Mouse (Mus musculus) ES-CJ7 (cell line): ENCODE results near the gene Magi2.

ENCODE experiments used
- DNase-seq: peaks from one replicate; pipeline ENCODE4 v3.0.0; 2011; ENCODE audit warnings: low read depth, low spot score

Gene Magi2

GRCm38 (mm10) chr5:20653425-20654185 is 1426.8 kb downstream of the Magi2 start:
- DNase-seq: peak; percentile 18

GRCm38 (mm10) chr5:20654766-20655472 is 1428.1 kb downstream of the Magi2 start:
- DNase-seq: no peak

GRCm38 (mm10) chr5:20657056-20657455 is 1430.2 kb downstream of the Magi2 start:
- no peak for DNase-seq

- no peak for DNase-seq
Observed at GRCm38 (mm10) chr5:20667601-20668000, 1440.8 kb downstream of the Magi2 start.

GRCm38 (mm10) chr5:20668736-20669355 is 1442.0 kb downstream of the Magi2 start:
- no peak for DNase-seq

GRCm38 (mm10) chr5:20669456-20669855 is 1442.6 kb downstream of the Magi2 start:
- no peak for DNase-seq

GRCm38 (mm10) chr5:20671826-20672225 is 1445.0 kb downstream of the Magi2 start:
- DNase-seq: no peak

- DNase-seq: no peak
Observed at GRCm38 (mm10) chr5:20674523-20674922, 1447.7 kb downstream of the Magi2 start.

- peak; percentile 35 for DNase-seq
Observed at GRCm38 (mm10) chr5:20675163-20675665, 1448.4 kb downstream of the Magi2 start.

GRCm38 (mm10) chr5:20676193-20676871 is 1449.5 kb downstream of the Magi2 start:
- DNase-seq: peak; percentile 62

GRCm38 (mm10) chr5:20677246-20677645 is 1450.4 kb downstream of the Magi2 start:
- DNase-seq: peak; percentile 66

- DNase-seq: peak; percentile 63
Observed at GRCm38 (mm10) chr5:20678573-20678972, 1451.7 kb downstream of the Magi2 start.

- no peak for DNase-seq
Observed at GRCm38 (mm10) chr5:20679920-20680319, 1453.1 kb downstream of the Magi2 start.

GRCm38 (mm10) chr5:20680833-20681530 is 1454.1 kb downstream of the Magi2 start:
- DNase-seq: no peak

- DNase-seq: no peak
Observed at GRCm38 (mm10) chr5:20681660-20682059, 1454.8 kb downstream of the Magi2 start.

GRCm38 (mm10) chr5:20682208-20682607 is 1455.4 kb downstream of the Magi2 start:
- DNase-seq: no peak

GRCm38 (mm10) chr5:20684112-20684511 is 1457.3 kb downstream of the Magi2 start:
- no peak for DNase-seq

- DNase-seq: peak; percentile 89
Observed at GRCm38 (mm10) chr5:20692230-20692629, 1465.4 kb downstream of the Magi2 start.

- DNase-seq: no peak
Observed at GRCm38 (mm10) chr5:20699116-20699515, 1472.3 kb downstream of the Magi2 start.

- peak; percentile 95 for DNase-seq
Observed at GRCm38 (mm10) chr5:20701483-20702421, 1474.9 kb downstream of the Magi2 start.
